Mouse (Mus musculus) kidney, embryonic 14.5 days (tissue): ENCODE results near the gene Caprin1. TPM values are rescaled to one million over a fixed set of nuclear protein-coding genes. Genes with fewer than 3 reads are reported as not detected.
A peak's percentile ranks its signal among the peaks of the same experiment; 100 is the strongest.

Experiments used
- ATAC-seq: fragments of 200-750 bp; cut with Nextera tagmentation; 2 replicates; pipeline ENCODE4 v1.8.0; 2017; ENCODE audit warnings: moderate number of reproducible peaks, mild to moderate bottlenecking, moderate TSS enrichment, moderate library complexity; ENCODE audit not compliant: low FRiP score, low TSS enrichment
- H3K27ac ChIP-seq: fragments of 300-500 bp; sonication (generic); 2 replicates; pipeline ENCODE4 v1.5.1; 2014; ENCODE audit warnings: low read depth, mild to moderate bottlenecking, low read length, moderate library complexity, mixed read lengths
- H3K27me3 ChIP-seq: fragments of 300-500 bp; sonication (generic); 2 replicates; pipeline ENCODE4 v1.6.1; 2014; ENCODE audit warnings: mild to moderate bottlenecking, low read length; ENCODE audit not compliant: control insufficient read depth, insufficient read depth
- H3K36me3 ChIP-seq: fragments of 300-500 bp; sonication (generic); 2 replicates; pipeline ENCODE4 v1.6.1; 2014; ENCODE audit warnings: low read length, mixed read lengths; ENCODE audit not compliant: control insufficient read depth, insufficient read depth
- H3K4me1 ChIP-seq: fragments of 300-500 bp; sonication (generic); 2 replicates; pipeline ENCODE4 v1.6.1; 2014; ENCODE audit warnings: low read length, mixed read lengths; ENCODE audit not compliant: control insufficient read depth, insufficient read depth
- H3K4me2 ChIP-seq: fragments of 300-500 bp; sonication (generic); replicated peaks from 2 replicates; pipeline ENCODE4 v1.6.1; 2014; ENCODE audit warnings: low read depth, mild to moderate bottlenecking, low read length
- H3K4me3 ChIP-seq: fragments of 300-500 bp; sonication (generic); 2 replicates; pipeline ENCODE4 v1.5.1; 2014; ENCODE audit warnings: mild to moderate bottlenecking, low read length
- H3K9ac ChIP-seq: fragments of 300-500 bp; sonication (generic); 2 replicates; pipeline ENCODE4 v1.6.1; 2014; ENCODE audit warnings: low read depth, mild to moderate bottlenecking, low read length, moderate library complexity
- H3K9me3 ChIP-seq: fragments of 300-500 bp; sonication (generic); 2 replicates; pipeline ENCODE4 v1.6.1; 2016; ENCODE audit warnings: low read length; ENCODE audit not compliant: control insufficient read depth
- WGBS: fragments of 180-500 bp; shearing (Covaris S2); extraction: QIAGEN DNeasy Blood & Tissue Kit; methylation state at CpG from one replicate; pipeline ENCODE4 v1.1.7; 2014; 5-methylcytosine and 5-hydroxymethylcytosine counted together
- polyA plus RNA-seq: library from polyadenylated mRNA; unstranded; fragments of >200 nt; fragmentation: Nextera tagmentation; extraction: Ambion mirVana; gene quantifications from 2 replicates; pipeline ENCODE4 v1.2.1, GENCODE M21; 2014

The Caprin1 gene
- polyA plus RNA-seq, 1 experiment from 2014 or later: 448 TPM

GRCm38 (mm10) chr2:103833816-103834445 is 36.5 kb upstream of the Caprin1 start:
- no peaks in the 10 kb centered on the region for H3K9me3 ChIP-seq
- no peak overlapping the region for H3K4me2 ChIP-seq
- no peak overlapping the region for H3K4me3 ChIP-seq
- H3K4me1 ChIP-seq: no peaks in the 10 kb centered on the region
- 68% methylated on average over 3 of the region's 3 CpGs for WGBS
- H3K27ac ChIP-seq: no peak overlapping the region
- H3K36me3 ChIP-seq: no peaks in the 10 kb centered on the region
- no peak overlapping the region for H3K9ac ChIP-seq
- ATAC-seq: no peak
- H3K27me3 ChIP-seq: no peaks in the 10 kb centered on the region

GRCm38 (mm10) chr2:103832899-103833298 is 35.5 kb upstream of the Caprin1 start:
- WGBS: 52% methylated on average over 5 of the region's 5 CpGs
- ATAC-seq: no peak

DNA sequence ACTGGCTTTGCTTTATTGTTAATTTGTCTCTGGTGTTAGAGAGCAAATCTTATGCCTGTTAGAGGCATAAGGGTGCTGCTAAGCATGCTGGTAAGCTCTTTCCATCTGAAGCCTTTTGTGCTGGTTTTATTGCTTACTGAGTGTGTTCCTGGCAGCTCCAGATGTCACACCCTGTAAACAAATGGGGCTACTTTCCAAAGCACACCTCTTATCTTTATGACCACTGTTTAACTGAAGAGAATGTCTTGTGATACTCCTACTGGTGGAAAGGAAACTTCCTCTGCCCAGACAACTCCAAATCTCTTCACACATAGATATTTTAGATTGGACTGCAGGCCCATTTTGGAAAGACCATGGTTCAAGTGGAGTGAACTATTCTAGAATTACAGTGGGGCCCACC is 31.5 kb upstream of the Caprin1 start:
- Histone ChIP-seq H3K27me3 (no peaks in the 10 kb centered on the region), H3K27ac (no peak overlapping the region), H3K4me3 (no peak overlapping the region), H3K9ac (no peak overlapping the region), H3K9me3 (no peaks in the 10 kb centered on the region), H3K4me2 (no peak overlapping the region), H3K4me1 (no peaks in the 10 kb centered on the region), H3K36me3 (no peaks in the 10 kb centered on the region)
- no peak for ATAC-seq

More at GRCm38 (mm10) chr2:103832899-103833298, 35.5 kb upstream of the Caprin1 start:
- no peaks in the 10 kb centered on the region for H3K27me3 ChIP-seq
- no peaks in the 10 kb centered on the region for H3K4me1 ChIP-seq
- H3K4me3 ChIP-seq: no peak overlapping the region
- H3K27ac ChIP-seq: no peak overlapping the region
- no peak overlapping the region for H3K4me2 ChIP-seq
- H3K36me3 ChIP-seq: no peaks in the 10 kb centered on the region
- no peak overlapping the region for H3K9ac ChIP-seq
- H3K9me3 ChIP-seq: no peaks in the 10 kb centered on the region

GRCm38 (mm10) chr2:103824916-103825315 is 27.5 kb upstream of the Caprin1 start:
- no peak for ATAC-seq
- Histone ChIP-seq H3K9me3 (no peaks in the 10 kb centered on the region), H3K9ac (no peak overlapping the region), H3K36me3 (no peaks in the 10 kb centered on the region), H3K4me1 (no peaks in the 10 kb centered on the region), H3K27me3 (no peaks in the 10 kb centered on the region), H3K4me2 (no peak overlapping the region), H3K27ac (no peak overlapping the region), H3K4me3 (no peak overlapping the region)
- WGBS: 84% methylated on average over 4 of the region's 4 CpGs

GRCm38 (mm10) chr2:103822560-103822959 is 25.1 kb upstream of the Caprin1 start:
- no peaks in the 10 kb centered on the region for H3K36me3 ChIP-seq
- no peaks in the 10 kb centered on the region for H3K27me3 ChIP-seq
- H3K4me3 ChIP-seq: no peak overlapping the region
- no peak overlapping the region for H3K27ac ChIP-seq
- WGBS: 68% methylated on average over 7 of the region's 7 CpGs
- H3K4me1 ChIP-seq: no peaks in the 10 kb centered on the region
- H3K9me3 ChIP-seq: no peaks in the 10 kb centered on the region
- H3K4me2 ChIP-seq: no peak overlapping the region
- H3K9ac ChIP-seq: no peak overlapping the region
- no peak for ATAC-seq

DNA sequence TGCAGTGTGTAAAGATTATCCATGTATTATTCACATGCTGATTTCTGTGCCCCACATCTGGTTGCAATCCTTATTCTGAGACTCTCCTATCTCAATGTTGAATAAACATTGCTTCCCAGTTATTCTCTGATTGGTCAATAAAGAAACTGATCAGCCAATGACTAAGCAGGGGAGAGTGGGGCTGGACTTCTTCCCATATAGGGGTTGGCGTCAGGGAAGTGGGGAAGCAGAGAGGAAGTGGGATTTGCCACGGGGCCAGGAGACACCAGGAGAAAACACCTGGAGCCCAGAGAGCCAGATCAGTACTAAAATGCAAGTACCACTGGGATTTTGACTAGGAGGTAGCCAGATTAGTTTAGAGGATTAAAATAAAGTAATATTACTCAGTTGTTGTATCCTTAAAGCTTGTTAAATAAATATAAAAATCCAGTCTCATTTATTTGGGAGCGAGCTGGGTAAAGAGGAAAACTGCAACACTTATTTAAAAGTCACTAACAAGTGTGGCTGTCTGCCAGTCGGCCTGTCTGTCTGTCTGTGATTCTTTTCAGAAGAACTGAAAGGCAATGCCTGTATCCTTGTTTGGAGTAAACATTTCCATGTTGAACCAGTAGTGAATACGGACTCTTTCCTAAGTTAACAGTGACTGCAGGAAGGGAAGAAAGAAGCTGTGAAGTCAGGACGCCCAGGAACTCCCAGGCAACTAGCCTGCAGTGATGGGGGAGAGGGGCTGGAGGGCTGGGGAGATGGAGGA is 19.9 kb upstream of the Caprin1 start:
- ATAC-seq: no peak
- no peaks in the 10 kb centered on the region for H3K4me1 ChIP-seq
- no peaks in the 10 kb centered on the region for H3K27me3 ChIP-seq
- H3K4me3 ChIP-seq: no peak overlapping the region
- H3K4me2 ChIP-seq: peak overlapping the region; percentile 22
- H3K27ac ChIP-seq: no peak overlapping the region
- no peaks in the 10 kb centered on the region for H3K9me3 ChIP-seq
- H3K9ac ChIP-seq: no peak overlapping the region
- WGBS: 43% methylated on average over 6 of the region's 6 CpGs
- no peaks in the 10 kb centered on the region for H3K36me3 ChIP-seq

- Histone ChIP-seq H3K27me3 (no peaks in the 10 kb centered on the region), H3K27ac (no peak overlapping the region), H3K4me2 (no peak overlapping the region), H3K36me3 (no peaks in the 10 kb centered on the region), H3K4me3 (no peak overlapping the region), H3K4me1 (no peaks in the 10 kb centered on the region), H3K9me3 (no peaks in the 10 kb centered on the region), H3K9ac (no peak overlapping the region)
- no peak for ATAC-seq
- WGBS: 92% methylated on average over 3 of the region's 3 CpGs
Measured at GRCm38 (mm10) chr2:103815976-103816375, 18.5 kb upstream of the Caprin1 start.

GRCm38 (mm10) chr2:103811465-103812191 is 14.2 kb upstream of the Caprin1 start:
- Histone ChIP-seq H3K4me1 (no peaks in the 10 kb centered on the region), H3K9ac (no peak overlapping the region), H3K9me3 (no peaks in the 10 kb centered on the region), H3K27ac (no peak overlapping the region), H3K4me2 (no peak overlapping the region), H3K27me3 (no peaks in the 10 kb centered on the region), H3K36me3 (no peaks in the 10 kb centered on the region), H3K4me3 (no peak overlapping the region)
- WGBS: 66% methylated on average over 5 of the region's 5 CpGs
- ATAC-seq: no peak

DNA sequence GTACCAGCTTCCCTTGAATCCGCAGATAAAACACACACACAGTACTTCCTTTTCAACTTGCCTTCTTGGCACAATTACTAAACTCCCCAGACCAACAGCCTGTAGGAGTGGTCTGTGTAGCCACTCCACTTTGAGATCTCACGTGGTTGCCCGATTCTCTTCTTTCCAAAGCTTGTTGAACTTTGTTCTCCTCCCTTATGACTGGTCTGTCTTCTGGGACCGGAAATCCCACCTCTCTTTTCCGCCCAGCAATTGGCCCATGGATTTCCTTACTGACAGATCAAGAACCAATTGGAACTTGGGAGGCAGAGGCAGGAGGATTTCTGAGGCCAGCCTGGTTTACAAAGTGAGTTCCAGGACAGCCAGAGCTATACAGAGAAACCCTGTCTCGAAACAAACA is 13.0 kb upstream of the Caprin1 start:
- no peak for ATAC-seq
- Histone ChIP-seq H3K4me2 (no peak overlapping the region), H3K9me3 (no peaks in the 10 kb centered on the region), H3K9ac (no peak overlapping the region), H3K27ac (no peak overlapping the region), H3K4me3 (no peak overlapping the region), H3K27me3 (no peaks in the 10 kb centered on the region), H3K4me1 (no peaks in the 10 kb centered on the region), H3K36me3 (no peaks in the 10 kb centered on the region)
- 90% methylated on average over 6 of the region's 6 CpGs for WGBS
